Mouse (Mus musculus): ENCODE data around the gene Tmem221.

Gene Tmem221
- long read RNA-seq, experiment 1, transcript Tmem221-201 (4 exons, 1,604 nt), result major isoform, 8 of 10 reads
- long read RNA-seq, experiment 1, partial matches to known transcripts, result 2 of 10 reads
- long read RNA-seq, experiment 1, other reads (novel, unspliced or antisense), result 0 of 10 reads
- long read RNA-seq, experiment 2, transcript Tmem221-201 (4 exons, 1,604 nt), result major isoform, 5 of 9 reads
- long read RNA-seq, experiment 2, partial matches to known transcripts, result 3 of 9 reads
- long read RNA-seq, experiment 2, other reads (novel, unspliced or antisense), result 1 of 9 reads

GRCm38 (mm10) chr8:71558071-71558957 lies at the start of gene Tmem221:
TSS of gene Tmem221 (minus strand) at chr8:71558871.
- intact Hi-C loops (cut with DNase I), result no loop called here

DNA sequence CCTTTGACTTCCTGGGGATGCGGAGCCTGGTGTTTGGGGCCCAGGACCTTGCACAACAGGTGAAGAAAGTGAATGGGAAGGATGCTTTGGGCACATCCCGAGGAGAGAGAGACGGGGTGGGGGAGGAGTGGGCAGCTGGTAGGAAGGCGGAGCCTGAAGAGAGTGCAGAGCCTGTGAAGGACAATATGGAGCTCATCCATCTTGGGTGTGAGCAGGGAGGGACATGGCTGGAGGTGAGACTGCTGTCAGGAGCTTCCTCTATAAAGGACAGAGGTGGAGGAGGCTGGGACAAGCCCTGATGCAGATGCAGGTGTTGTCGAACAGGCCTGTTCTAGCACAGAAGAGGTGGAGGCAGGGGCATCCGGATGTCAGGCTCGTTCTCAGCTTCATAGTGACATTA lies 45.4 kb upstream of the Tmem221 start:
- intact Hi-C loops (cut with DNase I), result no loop called here

- intact Hi-C loops (cut with DNase I), result no loop called here
Observed at GRCm38 (mm10) chr8:71602666-71603334, 44.1 kb upstream of the Tmem221 start.

- intact Hi-C loops (cut with DNase I), result no loop called here
Observed at GRCm38 (mm10) chr8:71601939-71602665, 43.4 kb upstream of the Tmem221 start.

GRCm38 (mm10) chr8:71598841-71599240 lies 40.2 kb upstream of the Tmem221 start:
- intact Hi-C loops (cut with DNase I), result no loop called here

- intact Hi-C loops (cut with DNase I), result no loop called here
Observed at GRCm38 (mm10) chr8:71598375-71598774, 39.7 kb upstream of the Tmem221 start.

GRCm38 (mm10) chr8:71597451-71597850 lies 38.8 kb upstream of the Tmem221 start, which contains the start of gene Fam129c:
TSS of gene Fam129c (plus strand) at chr8:71597648.
- intact Hi-C loops (cut with DNase I), result loop anchor here (2.0 kb wide), 1 partner anchor 63 kb away; no protein-coding TSS in a partner anchor

DNA sequence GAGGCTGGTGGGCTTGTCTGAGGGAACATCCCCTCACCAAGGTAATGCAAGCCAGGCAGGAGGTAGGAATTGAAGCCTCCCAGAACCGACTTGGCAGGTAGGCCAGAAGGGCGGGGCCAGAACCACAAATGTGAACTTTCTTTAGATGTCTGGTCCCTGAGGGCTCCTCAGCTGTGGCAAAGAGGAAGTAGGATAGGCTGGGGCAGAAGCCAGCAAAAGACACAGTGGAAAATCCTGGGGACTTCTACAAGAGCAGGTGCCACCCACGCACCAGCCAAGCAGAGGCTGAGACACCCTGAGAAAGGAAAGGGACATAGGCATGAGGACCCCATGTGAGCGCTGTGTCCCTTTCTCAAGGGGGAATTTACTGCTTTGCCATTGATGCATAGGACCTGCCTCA lies 38.1 kb upstream of the Tmem221 start:
- intact Hi-C loops (cut with DNase I), result loop anchor here (1.0 to 2.0 kb wide), 2 partner anchors 35 to 64 kb away; no protein-coding TSS in a partner anchor

DNA sequence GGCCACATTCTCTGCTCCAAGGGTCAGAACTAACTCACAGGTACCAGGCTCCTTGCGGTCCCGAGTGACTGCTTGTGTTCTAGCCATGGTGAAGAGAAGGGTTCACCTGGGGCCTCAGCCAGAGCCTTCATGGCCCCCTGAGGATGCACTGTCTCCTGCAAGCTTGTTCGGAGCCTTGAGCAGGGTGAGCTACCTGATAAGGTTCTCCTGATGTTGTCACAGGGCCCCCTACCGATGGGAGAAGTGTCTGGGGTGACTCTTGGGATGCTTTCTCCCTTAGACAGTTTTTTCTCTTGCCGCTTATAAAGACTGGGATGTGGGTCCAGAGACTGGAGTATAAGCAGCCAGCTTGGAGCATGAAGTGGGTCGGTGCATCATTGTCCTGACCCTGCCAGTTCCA lies 37.7 kb upstream of the Tmem221 start:
- intact Hi-C loops (cut with DNase I), result loop anchor here (1.0 to 2.0 kb wide), 2 partner anchors 35 to 64 kb away; no protein-coding TSS in a partner anchor

DNA sequence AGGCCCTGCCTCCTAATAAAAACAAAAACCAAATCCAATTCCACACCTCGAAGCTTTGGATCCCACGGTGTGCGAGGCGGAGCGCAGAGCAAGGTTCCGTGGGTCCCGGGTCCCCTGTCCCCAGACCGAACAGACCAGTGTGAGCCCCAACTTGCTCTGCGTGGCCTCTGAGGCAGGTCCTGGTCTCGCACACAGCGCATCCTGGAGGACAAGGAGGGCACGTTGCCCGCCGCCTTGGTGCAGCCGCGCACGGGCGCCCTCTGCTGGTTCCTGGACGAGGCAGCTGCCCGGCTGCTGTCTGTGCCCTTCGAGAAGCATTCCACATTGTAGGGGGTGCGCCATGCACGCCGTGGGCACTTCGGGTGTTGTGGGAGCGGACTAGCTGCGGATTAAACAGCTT lies 37.2 kb upstream of the Tmem221 start:
- intact Hi-C loops (cut with DNase I), result loop anchor here (1.0 to 2.0 kb wide), 2 partner anchors 35 to 65 kb away; no protein-coding TSS in a partner anchor

GRCm38 (mm10) chr8:71594324-71594722 lies 35.7 kb upstream of the Tmem221 start:
- intact Hi-C loops (cut with DNase I), result no loop called here

GRCm38 (mm10) chr8:71593556-71594323 lies 35.1 kb upstream of the Tmem221 start:
- intact Hi-C loops (cut with DNase I), result no loop called here

DNA sequence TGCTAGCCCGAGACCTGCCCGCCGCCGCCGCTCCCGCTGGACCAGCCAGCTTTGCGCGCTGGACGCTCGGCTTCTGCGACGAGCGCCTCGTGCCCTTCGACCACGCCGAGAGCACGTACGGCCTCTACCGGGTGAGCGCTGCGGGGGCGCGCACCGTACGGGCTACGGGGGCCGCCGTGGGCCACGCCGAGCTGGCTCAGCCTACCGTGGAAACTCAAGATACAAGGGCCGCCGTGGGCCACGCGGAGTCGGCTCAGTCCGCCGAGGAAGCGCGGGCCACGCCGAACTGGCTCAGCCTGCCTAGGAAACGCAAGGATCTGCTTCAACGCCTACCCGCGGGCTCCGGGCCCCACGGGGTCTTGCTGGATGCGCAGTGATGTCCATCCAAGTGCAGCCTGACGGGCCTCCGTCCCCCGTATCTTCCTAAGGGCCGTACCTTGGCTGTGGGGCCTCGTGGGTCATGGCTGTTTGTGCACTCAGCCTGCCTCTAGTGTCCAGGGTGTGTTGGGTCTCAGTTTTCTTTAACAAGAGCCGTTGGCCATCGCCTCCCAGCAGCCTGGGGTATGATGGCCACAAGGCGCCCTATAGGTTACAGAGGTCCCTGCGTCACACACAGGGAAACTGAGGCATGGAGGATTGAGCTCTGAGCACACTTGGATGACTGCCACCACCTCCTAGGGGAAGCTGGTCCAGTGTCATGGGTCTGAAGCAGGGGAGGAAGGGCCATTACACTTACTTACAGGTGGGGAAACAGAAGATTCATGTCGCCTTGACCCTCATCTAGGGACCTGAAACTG lies 33.9 kb upstream of the Tmem221 start:
- intact Hi-C loops (cut with DNase I), result no loop called here

GRCm38 (mm10) chr8:71591471-71592373 lies 33.1 kb upstream of the Tmem221 start, which contains the start of gene Pgls:
TSS of gene Pgls (plus strand) at chr8:71592176.
- intact Hi-C loops (cut with DNase I), result no loop called here

DNA sequence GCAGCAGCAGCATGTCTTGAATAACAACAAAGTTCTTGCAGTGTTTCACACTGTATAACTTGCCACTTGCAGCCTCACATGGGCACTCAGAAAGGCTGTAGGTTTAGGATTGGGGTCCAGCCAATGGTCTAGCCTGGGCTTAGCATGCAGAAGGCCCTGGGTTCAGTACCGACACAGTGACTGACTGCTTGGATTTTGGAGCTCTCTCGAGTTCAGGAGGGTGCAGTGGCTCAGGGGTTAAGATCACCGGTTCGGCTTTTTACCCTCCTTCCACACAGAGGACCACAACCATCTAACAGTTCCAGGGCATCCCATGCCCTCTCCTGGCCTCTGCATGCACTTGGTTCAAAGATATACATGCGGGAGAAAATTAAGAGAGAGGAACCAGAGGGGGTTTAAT lies 32.3 kb upstream of the Tmem221 start:
- intact Hi-C loops (cut with DNase I), result no loop called here

- intact Hi-C loops (cut with DNase I), result no loop called here
Observed at GRCm38 (mm10) chr8:71588762-71589161, 30.1 kb upstream of the Tmem221 start.

DNA sequence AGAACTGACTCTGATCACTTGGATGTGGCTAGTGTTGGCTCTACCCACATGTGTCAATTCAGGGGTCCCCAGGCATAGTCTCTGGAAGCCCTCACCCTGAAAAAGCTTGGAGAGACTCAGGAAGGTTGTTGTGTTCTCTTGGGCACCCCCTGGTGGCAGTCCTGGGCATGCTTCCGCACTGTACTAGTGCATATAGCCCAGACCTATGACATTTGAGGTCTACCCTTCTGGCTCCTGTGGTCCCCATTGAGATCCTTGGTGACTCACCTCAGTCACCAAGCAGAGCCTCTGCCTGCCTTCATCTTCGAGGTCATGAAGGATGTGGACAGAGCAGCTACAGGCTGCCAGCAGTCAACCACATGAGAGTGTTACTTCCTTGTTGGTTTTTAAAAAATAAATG lies 28.2 kb upstream of the Tmem221 start:
- intact Hi-C loops (cut with DNase I), result no loop called here

- intact Hi-C loops (cut with DNase I), result no loop called here
Observed at GRCm38 (mm10) chr8:71580201-71580600, 21.5 kb upstream of the Tmem221 start.
